Mouse (Mus musculus): Measurements from ENCODE around the gene Gbf1. TPM values are rescaled to one million over a fixed set of nuclear protein-coding genes. Genes with fewer than 3 reads are reported as not detected.
A peak's percentile ranks its signal among the peaks of the same experiment; 100 is the strongest.

The Gbf1 gene
- total and polyA plus RNA-seq, 3 experiments: 23.7 to 400 (median 54.1) TPM

DNA sequence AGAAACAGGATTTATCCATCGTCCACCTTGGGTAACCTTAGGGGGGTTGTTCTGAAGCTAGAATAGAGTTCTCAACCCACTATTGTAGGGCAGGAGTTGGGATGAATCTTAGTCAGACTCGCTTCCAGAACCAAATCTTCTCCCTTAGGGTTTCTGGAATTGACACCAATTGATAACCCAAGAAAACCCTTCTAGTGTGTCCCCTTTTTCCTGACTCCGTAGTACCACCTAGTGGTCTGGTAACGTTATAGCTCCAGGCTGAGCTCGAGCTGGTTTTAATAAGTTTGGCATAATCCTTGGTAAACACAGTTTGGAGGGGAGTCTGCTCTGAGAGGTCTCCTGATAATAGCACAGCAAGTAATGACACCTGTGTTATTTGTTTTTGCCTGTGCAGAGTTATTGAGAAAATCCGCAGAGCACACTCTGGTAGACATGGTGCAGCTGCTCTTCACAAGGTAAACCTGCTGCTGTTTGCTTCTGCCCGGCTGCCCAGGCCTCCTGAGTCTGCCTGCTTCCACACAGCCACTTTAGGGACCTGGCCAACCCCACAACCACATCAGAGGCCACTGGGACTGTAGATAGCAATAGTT lies 101.9 kb downstream of the Gbf1 start:
- Histone ChIP-seq H3K79me2 (ENCODE audit: control insufficient read depth, insufficient read depth, low read length, poor library complexity) (no peaks in the 10 kb centered on the region), H3K36me3 (ENCODE audit: control insufficient read depth in 1 of 2, insufficient read depth in 2 of 2, low read length in 2 of 2) (peaks cover 0 to 14% of the 10 kb centered on the region in 2 experiments; a peak in 2 of 4 replicates), H3K4me3 (ENCODE audit: control insufficient read depth in 1 of 2, insufficient read depth in 1 of 2, low read depth in 2 of 2, low read length in 2 of 2) (no peak overlapping the region), H3K27ac (ENCODE audit: control insufficient read depth, low read depth, low read length) (no peak overlapping the region), H3K9me3 (replicated peaks; ENCODE audit: insufficient read depth, low read length) (no peaks in the 10 kb centered on the region), H3K27me3 (ENCODE audit: control insufficient read depth in 1 of 2, insufficient read depth in 2 of 2, low read length in 2 of 2) (no peaks in the 10 kb centered on the region), H3K4me1 (ENCODE audit: control insufficient read depth in 1 of 2, insufficient read depth in 2 of 2, low read length in 2 of 2) (no peaks in the 10 kb centered on the region), H3K9ac (ENCODE audit: control insufficient read depth, low read depth, low read length, poor library complexity, severe bottlenecking) (no peak overlapping the region)
- TF ChIP-seq MEF2A (IDR thresholded peaks at IDR 0.05; ENCODE audit: extremely low read depth, insufficient replicate concordance, low read depth, low read length, poor library complexity, severe bottlenecking) (no peak), RCOR1 (IDR thresholded peaks at IDR 0.05; ENCODE audit: low read depth, low read length) (no peak), SMC3 (IDR thresholded peaks at IDR 0.05; ENCODE audit: low read depth, low read length) (peak; percentile 89), MYB (IDR thresholded peaks at IDR 0.05; ENCODE audit: low read depth, low read length) (no peak), CTCF (IDR thresholded peaks at IDR 0.05 in 2 of 3, conservative IDR thresholded peaks at IDR 0.05 in 1 of 3; ENCODE audit: control insufficient read depth in 1 of 3, insufficient read depth in 1 of 3, low read depth in 2 of 3, low read length in 3 of 3, poor library complexity in 1 of 3, severe bottlenecking in 1 of 3) (peak; percentile 68 to 91 (median 91)), ZC3H11A (IDR thresholded peaks at IDR 0.05; ENCODE audit: low read depth, low read length) (peak; percentile 55), SIN3A (IDR thresholded peaks at IDR 0.05; ENCODE audit: low read length) (peak; percentile 35; the same call in 1 of the 2 replicates), POLR2AphosphoS5 (IDR thresholded peaks at IDR 0.05; ENCODE audit: borderline replicate concordance, low read depth, low read length) (no peak), ZMIZ1 (IDR thresholded peaks at IDR 0.05; ENCODE audit: low read depth, low read length) (no peak), CHD2 (IDR thresholded peaks at IDR 0.05; ENCODE audit: low read length) (no peak), RAD21 (IDR thresholded peaks at IDR 0.05; ENCODE audit: low read depth, low read length) (peak; percentile 85), ZKSCAN1 (IDR thresholded peaks at IDR 0.05; ENCODE audit: low read depth, low read length) (no peak), GABPA (IDR thresholded peaks at IDR 0.05; ENCODE audit: low read depth, low read length) (no peak), MYC (IDR thresholded peaks at IDR 0.05; ENCODE audit: low read depth, low read length) (no peak), CHD1 (IDR thresholded peaks at IDR 0.05; ENCODE audit: low read depth, low read length) (no peak)
- DNase-seq (ENCODE audit: low read depth, low spot score): peak; percentile 67

DNA sequence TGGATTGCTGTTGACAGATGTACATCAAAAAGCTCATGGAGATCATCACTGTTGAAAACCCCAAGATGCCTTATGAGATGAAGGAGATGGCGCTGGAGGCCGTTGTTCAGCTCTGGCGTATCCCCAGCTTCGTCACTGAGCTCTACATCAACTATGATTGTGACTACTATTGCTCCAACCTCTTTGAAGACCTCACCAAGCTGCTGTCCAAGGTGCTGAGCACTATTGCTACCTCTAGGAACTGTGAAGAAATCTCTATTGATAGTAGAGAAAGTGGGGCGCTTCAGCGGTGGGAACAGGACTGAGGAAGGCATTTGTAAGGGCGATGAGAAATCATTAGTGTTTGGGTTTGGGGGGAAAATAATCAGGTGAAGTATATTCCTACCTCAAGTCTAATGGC lies 112.5 kb downstream of the Gbf1 start:
- no peak overlapping the region for H3K4me3 ChIP-seq (ENCODE audit: control insufficient read depth in 1 of 2, insufficient read depth in 1 of 2, low read depth in 2 of 2, low read length in 2 of 2)
- H3K27me3 ChIP-seq (ENCODE audit: control insufficient read depth in 1 of 2, insufficient read depth in 2 of 2, low read length in 2 of 2): no peaks in the 10 kb centered on the region
- H3K27ac ChIP-seq (ENCODE audit: control insufficient read depth, low read depth, low read length): no peak overlapping the region
- peaks cover 0 to 11% of the 10 kb centered on the region in 2 experiments; a peak in 2 of 4 replicates for H3K36me3 ChIP-seq (ENCODE audit: control insufficient read depth in 1 of 2, insufficient read depth in 2 of 2, low read length in 2 of 2)
- no peak for TF ChIP-seq E2F4 (IDR thresholded peaks at IDR 0.05; ENCODE audit: borderline replicate concordance, low read depth, low read length)
- TF ChIP-seq RCOR1 (IDR thresholded peaks at IDR 0.05; ENCODE audit: low read depth, low read length): no peak
- no peak for TF ChIP-seq USF2 (IDR thresholded peaks at IDR 0.05; ENCODE audit: borderline replicate concordance in 1 of 2, insufficient read depth in 1 of 2, low read depth in 1 of 2, low read length in 2 of 2)
- peak; percentile 62 for TF ChIP-seq SIN3A (IDR thresholded peaks at IDR 0.05; ENCODE audit: low read length)
- TF ChIP-seq POLR2AphosphoS2 (IDR thresholded peaks at IDR 0.05; ENCODE audit: low read length): no peak
- TF ChIP-seq MYB (IDR thresholded peaks at IDR 0.05; ENCODE audit: low read depth, low read length): no peak
- no peak for TF ChIP-seq RAD21 (IDR thresholded peaks at IDR 0.05; ENCODE audit: low read depth, low read length)
- no peak overlapping the region for H3K9ac ChIP-seq (ENCODE audit: control insufficient read depth, low read depth, low read length, poor library complexity, severe bottlenecking)
- no peaks in the 10 kb centered on the region for H3K9me3 ChIP-seq (replicated peaks; ENCODE audit: insufficient read depth, low read length)
- H3K79me2 ChIP-seq (ENCODE audit: control insufficient read depth, insufficient read depth, low read length, poor library complexity): no peaks in the 10 kb centered on the region
- DNase-seq (ENCODE audit: low read depth, low spot score): peak; percentile 69
- no peaks in the 10 kb centered on the region for H3K4me1 ChIP-seq (ENCODE audit: control insufficient read depth in 1 of 2, insufficient read depth in 2 of 2, low read length in 2 of 2)

Data from MEL (cell line).